Mouse (Mus musculus): Measurements from ENCODE around the gene Pef1.

- TF ChIP-seq CHD2 (IDR thresholded peaks at IDR 0.05; ENCODE audit: low read depth, low read length) (no peak), MAFK (IDR thresholded peaks at IDR 0.05; ENCODE audit: insufficient read depth, low read depth, low read length) (no peak), HCFC1 (IDR thresholded peaks at IDR 0.05; ENCODE audit: borderline replicate concordance, insufficient read depth, low read length) (no peak)
Measured at GRCm38 (mm10) chr4:130163391-130163861, 61.1 kb downstream of the Pef1 start.
